Mouse (Mus musculus): ENCODE measurements around the gene Xylt1. TPM values are rescaled to one million over a fixed set of nuclear protein-coding genes. Genes with fewer than 3 reads are reported as not detected.

Xylt1 gene
- polyA plus RNA-seq, 1 experiment from 2014 or later: 1.1 TPM

DNA sequence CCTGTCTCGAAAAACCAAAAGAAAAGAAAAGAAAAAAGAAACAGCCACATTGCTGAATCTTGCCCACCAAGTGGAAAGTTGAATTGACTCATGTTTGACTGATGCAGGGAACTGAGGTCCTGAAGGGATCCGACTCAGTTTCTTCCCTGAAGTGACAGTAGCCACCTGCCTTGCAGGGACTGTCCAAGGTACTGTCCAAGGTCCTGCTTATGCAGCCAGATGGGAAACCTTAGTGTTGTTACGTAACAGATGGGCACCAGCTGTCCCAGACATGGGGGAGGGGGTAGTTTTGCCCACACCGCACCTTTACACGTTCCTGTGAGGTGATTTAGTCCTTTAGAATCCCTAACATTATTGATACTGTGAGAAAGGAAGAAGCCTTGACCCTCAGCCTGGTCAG lies 235.5 kb downstream of the Xylt1 start:
- Histone ChIP-seq H3K9me3 (no peaks in the 10 kb centered on the region), H3K27me3 (replicated peaks) (no peaks in the 10 kb centered on the region), H3K9ac (no peak overlapping the region), H3K36me3 (no peaks in the 10 kb centered on the region), H3K4me2 (no peak overlapping the region), H3K27ac (no peak overlapping the region), H3K4me1 (no peaks in the 10 kb centered on the region), H3K4me3 (replicated peaks) (no peak overlapping the region)
- ATAC-seq (ENCODE audit: insufficient read depth, low FRiP score, low read depth): no peak
- 51% methylated on average over 5 of the region's 5 CpGs for WGBS

- Histone ChIP-seq H3K27me3 (replicated peaks) (no peaks in the 10 kb centered on the region), H3K9me3 (no peaks in the 10 kb centered on the region), H3K4me1 (no peaks in the 10 kb centered on the region), H3K9ac (no peak overlapping the region), H3K36me3 (no peaks in the 10 kb centered on the region), H3K4me3 (replicated peaks) (no peak overlapping the region), H3K4me2 (no peak overlapping the region), H3K27ac (no peak overlapping the region)
- 68% methylated on average over 4 of the region's 4 CpGs for WGBS
- no peak for ATAC-seq (ENCODE audit: insufficient read depth, low FRiP score, low read depth)
Measured at GRCm38 (mm10) chr7:117618715-117619150, 238.0 kb downstream of the Xylt1 start.

- no peaks in the 10 kb centered on the region for H3K27me3 ChIP-seq (replicated peaks)
- H3K9me3 ChIP-seq: no peaks in the 10 kb centered on the region
- no peak overlapping the region for H3K4me3 ChIP-seq (replicated peaks)
- ATAC-seq (ENCODE audit: insufficient read depth, low FRiP score, low read depth): no peak
- 78% methylated on average over 4 of the region's 4 CpGs for WGBS
- no peak overlapping the region for H3K27ac ChIP-seq
- H3K4me2 ChIP-seq: no peak overlapping the region
- H3K36me3 ChIP-seq: no peaks in the 10 kb centered on the region
- H3K9ac ChIP-seq: no peak overlapping the region
- no peaks in the 10 kb centered on the region for H3K4me1 ChIP-seq
Measured at GRCm38 (mm10) chr7:117621566-117621965, 240.8 kb downstream of the Xylt1 start.

DNA sequence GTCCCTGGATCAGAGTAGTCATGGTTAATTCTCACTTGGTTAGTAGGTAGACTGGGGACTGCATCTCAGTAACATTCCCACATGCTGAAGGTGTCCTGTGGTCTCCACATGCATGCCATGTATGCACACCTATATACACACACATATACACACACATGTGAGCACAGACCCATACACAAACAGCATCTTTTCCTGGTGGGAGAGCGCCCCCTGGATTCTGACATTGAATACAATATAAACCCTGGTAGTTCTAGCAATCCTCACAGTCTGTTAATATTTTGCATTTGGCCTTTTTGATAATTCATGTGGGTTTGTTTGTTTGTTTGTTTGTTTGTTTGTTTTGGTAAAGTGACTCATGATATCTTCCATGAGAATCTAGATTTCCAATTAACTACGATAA lies 242.0 kb downstream of the Xylt1 start:
- no peak overlapping the region for H3K4me3 ChIP-seq (replicated peaks)
- ATAC-seq (ENCODE audit: insufficient read depth, low FRiP score, low read depth): no peak
- WGBS: 75% methylated on average over 2 of the region's 2 CpGs
- H3K9me3 ChIP-seq: no peaks in the 10 kb centered on the region
- H3K9ac ChIP-seq: no peak overlapping the region
- no peaks in the 10 kb centered on the region for H3K27me3 ChIP-seq (replicated peaks)
- H3K4me1 ChIP-seq: no peaks in the 10 kb centered on the region
- H3K4me2 ChIP-seq: no peak overlapping the region
- H3K36me3 ChIP-seq: no peaks in the 10 kb centered on the region
- H3K27ac ChIP-seq: no peak overlapping the region

GRCm38 (mm10) chr7:117628791-117629190 lies 248.0 kb downstream of the Xylt1 start:
- no peak overlapping the region for H3K4me3 ChIP-seq (replicated peaks)
- no peaks in the 10 kb centered on the region for H3K9me3 ChIP-seq
- WGBS: 69% methylated on average over 3 of the region's 3 CpGs
- H3K4me1 ChIP-seq: no peaks in the 10 kb centered on the region
- H3K36me3 ChIP-seq: no peaks in the 10 kb centered on the region
- H3K9ac ChIP-seq: no peak overlapping the region
- no peak overlapping the region for H3K27ac ChIP-seq
- ATAC-seq (ENCODE audit: insufficient read depth, low FRiP score, low read depth): no peak
- H3K4me2 ChIP-seq: no peak overlapping the region
- H3K27me3 ChIP-seq (replicated peaks): no peaks in the 10 kb centered on the region

- Histone ChIP-seq H3K27me3 (replicated peaks) (no peaks in the 10 kb centered on the region), H3K36me3 (no peaks in the 10 kb centered on the region), H3K27ac (no peak overlapping the region), H3K4me1 (no peaks in the 10 kb centered on the region), H3K4me2 (no peak overlapping the region), H3K9ac (no peak overlapping the region), H3K4me3 (replicated peaks) (no peak overlapping the region), H3K9me3 (no peaks in the 10 kb centered on the region)
- no peak for ATAC-seq (ENCODE audit: insufficient read depth, low FRiP score, low read depth)
- WGBS: 60% methylated on average over 5 of the region's 5 CpGs
Measured at GRCm38 (mm10) chr7:117630657-117631056, 249.9 kb downstream of the Xylt1 start.

DNA sequence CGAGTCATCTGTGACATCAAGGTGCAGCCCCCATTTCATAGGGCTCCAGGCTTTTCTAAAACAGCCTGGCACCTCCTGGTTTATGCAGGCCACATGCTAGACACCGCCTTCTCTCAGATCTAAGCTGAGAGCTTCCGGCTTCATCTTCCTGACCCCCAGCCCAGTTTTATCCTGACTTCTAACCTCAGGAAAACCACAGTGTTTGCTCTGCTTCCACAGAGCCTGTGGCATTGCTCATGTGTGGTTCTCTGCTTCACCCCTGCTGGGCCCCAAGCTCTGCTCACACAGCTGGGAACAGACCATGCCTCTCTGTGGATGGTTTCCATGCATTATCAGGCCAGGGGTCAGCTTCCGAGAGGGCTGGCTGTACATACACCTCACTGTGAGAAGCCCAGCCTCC lies 254.8 kb downstream of the Xylt1 start:
- Histone ChIP-seq H3K27ac (no peak overlapping the region), H3K4me1 (no peaks in the 10 kb centered on the region), H3K27me3 (replicated peaks) (no peaks in the 10 kb centered on the region), H3K9me3 (no peaks in the 10 kb centered on the region), H3K9ac (no peak overlapping the region), H3K36me3 (no peaks in the 10 kb centered on the region), H3K4me2 (no peak overlapping the region), H3K4me3 (replicated peaks) (no peak overlapping the region)
- ATAC-seq (ENCODE audit: insufficient read depth, low FRiP score, low read depth): no peak
- WGBS: 77% methylated on average over 4 of the region's 4 CpGs

- H3K4me2 ChIP-seq: no peak overlapping the region
- H3K4me1 ChIP-seq: no peaks in the 10 kb centered on the region
- no peak overlapping the region for H3K27ac ChIP-seq
- no peaks in the 10 kb centered on the region for H3K36me3 ChIP-seq
- H3K27me3 ChIP-seq (replicated peaks): no peaks in the 10 kb centered on the region
- H3K9ac ChIP-seq: no peak overlapping the region
- no peak for ATAC-seq (ENCODE audit: insufficient read depth, low FRiP score, low read depth)
- no peak overlapping the region for H3K4me3 ChIP-seq (replicated peaks)
- no peaks in the 10 kb centered on the region for H3K9me3 ChIP-seq
- 69% methylated on average over 3 of the region's 3 CpGs for WGBS
Measured at GRCm38 (mm10) chr7:117636713-117637112, 255.9 kb downstream of the Xylt1 start.

DNA sequence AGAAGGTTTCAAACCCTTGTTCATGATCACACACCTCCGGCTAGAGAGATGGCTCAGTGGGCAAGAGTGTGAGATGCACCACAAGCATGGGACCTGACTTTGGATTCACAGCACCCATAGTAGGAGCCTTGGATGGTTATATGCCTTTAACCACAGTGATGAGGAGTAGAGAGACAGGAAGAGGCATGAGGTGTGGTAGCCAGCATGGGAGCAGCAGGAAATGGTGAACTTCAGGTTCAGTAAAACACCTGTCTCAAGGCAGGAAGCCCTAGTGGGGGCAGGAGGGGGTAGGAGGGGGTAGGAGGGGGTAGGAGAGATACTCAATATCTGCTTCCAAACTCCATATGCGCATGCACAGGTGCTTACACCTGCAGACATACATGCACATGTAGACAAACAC lies 257.2 kb downstream of the Xylt1 start:
- H3K9ac ChIP-seq: no peak overlapping the region
- no peaks in the 10 kb centered on the region for H3K27me3 ChIP-seq (replicated peaks)
- 89% methylated on average over 2 of the region's 2 CpGs for WGBS
- no peak overlapping the region for H3K27ac ChIP-seq
- ATAC-seq (ENCODE audit: insufficient read depth, low FRiP score, low read depth): no peak
- no peak overlapping the region for H3K4me2 ChIP-seq
- no peak overlapping the region for H3K4me3 ChIP-seq (replicated peaks)
- H3K9me3 ChIP-seq: no peaks in the 10 kb centered on the region
- no peaks in the 10 kb centered on the region for H3K36me3 ChIP-seq
- no peaks in the 10 kb centered on the region for H3K4me1 ChIP-seq

DNA sequence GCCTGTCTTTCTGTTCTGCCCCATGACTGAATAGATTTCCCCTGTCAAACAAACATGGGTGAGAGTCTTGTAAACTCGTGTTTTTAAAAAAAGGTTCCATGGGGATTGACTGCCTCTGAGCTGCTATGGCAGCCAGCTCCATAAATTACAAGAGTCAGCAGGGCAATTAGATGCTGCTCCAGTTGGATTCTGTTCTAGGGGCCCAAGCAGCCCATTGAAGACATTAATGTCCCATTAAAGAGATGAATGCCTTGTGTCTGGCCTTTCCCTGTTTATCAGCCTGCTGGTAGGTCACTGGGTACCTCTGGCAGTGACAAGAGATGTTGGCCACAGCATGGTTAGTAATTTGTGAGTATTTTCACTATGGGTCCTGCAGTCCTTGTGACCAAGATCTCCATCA lies 271.9 kb downstream of the Xylt1 start:
- Histone ChIP-seq H3K9ac (no peak overlapping the region), H3K27ac (no peak overlapping the region), H3K4me1 (no peaks in the 10 kb centered on the region), H3K9me3 (no peaks in the 10 kb centered on the region), H3K27me3 (replicated peaks) (no peaks in the 10 kb centered on the region), H3K36me3 (no peaks in the 10 kb centered on the region), H3K4me2 (no peak overlapping the region), H3K4me3 (replicated peaks) (no peak overlapping the region)
- ATAC-seq (ENCODE audit: insufficient read depth, low FRiP score, low read depth): no peak
- WGBS: 48% methylated on average over 1 of the region's 1 CpGs

- H3K4me3 ChIP-seq (replicated peaks): no peak overlapping the region
- no peak for ATAC-seq (ENCODE audit: insufficient read depth, low FRiP score, low read depth)
- no peak overlapping the region for H3K27ac ChIP-seq
- no peaks in the 10 kb centered on the region for H3K27me3 ChIP-seq (replicated peaks)
- no peak overlapping the region for H3K9ac ChIP-seq
- WGBS: 95% methylated on average over 5 of the region's 5 CpGs
- no peaks in the 10 kb centered on the region for H3K4me1 ChIP-seq
- no peaks in the 10 kb centered on the region for H3K36me3 ChIP-seq
- H3K4me2 ChIP-seq: no peak overlapping the region
- H3K9me3 ChIP-seq: no peaks in the 10 kb centered on the region
Measured at GRCm38 (mm10) chr7:117655732-117656131, 275.0 kb downstream of the Xylt1 start.

DNA sequence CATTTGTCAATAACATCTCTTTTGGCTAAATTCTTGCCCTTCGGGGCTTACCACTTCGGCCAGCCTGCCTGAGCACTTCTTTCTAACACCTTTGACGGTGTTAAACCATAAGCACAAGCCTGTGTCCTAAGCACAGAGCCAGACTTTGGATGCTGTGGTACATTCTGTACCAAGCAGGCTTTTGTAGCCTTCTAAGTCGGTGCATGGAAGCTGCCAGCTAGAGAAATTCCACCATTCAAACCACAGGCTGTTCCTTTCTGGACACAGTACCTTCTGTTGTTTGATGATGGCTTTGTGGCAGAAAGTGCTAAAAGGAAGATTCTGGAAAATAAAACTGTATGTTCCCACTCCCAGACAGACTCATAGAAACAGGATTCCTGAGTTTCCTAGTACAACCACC lies 277.4 kb downstream of the Xylt1 start:
- no peaks in the 10 kb centered on the region for H3K9me3 ChIP-seq
- no peaks in the 10 kb centered on the region for H3K4me1 ChIP-seq
- H3K9ac ChIP-seq: no peak overlapping the region
- no peaks in the 10 kb centered on the region for H3K36me3 ChIP-seq
- H3K27me3 ChIP-seq (replicated peaks): no peaks in the 10 kb centered on the region
- H3K4me3 ChIP-seq (replicated peaks): no peak overlapping the region
- no peak overlapping the region for H3K27ac ChIP-seq
- ATAC-seq (ENCODE audit: insufficient read depth, low FRiP score, low read depth): no peak
- H3K4me2 ChIP-seq: no peak overlapping the region
- 91% methylated on average over 4 of the region's 4 CpGs for WGBS

DNA sequence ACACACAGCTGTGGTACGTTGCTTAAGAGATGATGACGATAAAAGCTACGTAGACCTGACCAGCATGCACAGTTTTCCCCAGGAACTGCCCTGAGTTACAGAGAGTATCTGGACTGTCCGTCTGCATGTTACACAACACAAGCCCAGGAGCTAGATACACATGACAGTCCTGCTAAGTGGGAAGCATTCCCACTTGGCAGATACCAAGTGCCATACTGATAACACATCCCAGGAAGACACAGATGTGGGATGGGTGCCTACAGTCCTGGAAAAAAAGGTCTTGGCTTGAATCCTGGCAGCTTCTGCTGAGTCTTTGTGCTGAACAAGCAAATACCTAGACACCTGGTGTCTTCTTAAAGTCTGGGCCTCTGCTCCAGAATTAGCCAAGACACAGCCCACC lies 278.0 kb downstream of the Xylt1 start:
- no peaks in the 10 kb centered on the region for H3K4me1 ChIP-seq
- H3K9ac ChIP-seq: no peak overlapping the region
- no peak for ATAC-seq (ENCODE audit: insufficient read depth, low FRiP score, low read depth)
- no peaks in the 10 kb centered on the region for H3K27me3 ChIP-seq (replicated peaks)
- no peak overlapping the region for H3K4me2 ChIP-seq
- WGBS: 85% methylated on average over 4 of the region's 4 CpGs
- H3K9me3 ChIP-seq: no peaks in the 10 kb centered on the region
- H3K4me3 ChIP-seq (replicated peaks): no peak overlapping the region
- no peaks in the 10 kb centered on the region for H3K36me3 ChIP-seq
- no peak overlapping the region for H3K27ac ChIP-seq
